Mouse (Mus musculus) urinary bladder, postnatal 36 days (tissue): ENCODE measurements around the gene Fam196b.

ENCODE experiments used
- DNase-seq, 2 experiments: peaks; one replicate each; pipeline ENCODE4 v3.0.0; 2022; ENCODE audit warnings: low spot score in 2 of 2, mixed read lengths in 1 of 2

Fam196b gene

GRCm38 (mm10) chr11:34314534-34315379, at the start of gene Fam196b:
Fam196b (plus strand) TSS chr11:34314822.
- no peak for DNase-seq

GRCm38 (mm10) chr11:34272016-34272415, 42.6 kb upstream of the Fam196b start:
- DNase-seq: no peak

DNA sequence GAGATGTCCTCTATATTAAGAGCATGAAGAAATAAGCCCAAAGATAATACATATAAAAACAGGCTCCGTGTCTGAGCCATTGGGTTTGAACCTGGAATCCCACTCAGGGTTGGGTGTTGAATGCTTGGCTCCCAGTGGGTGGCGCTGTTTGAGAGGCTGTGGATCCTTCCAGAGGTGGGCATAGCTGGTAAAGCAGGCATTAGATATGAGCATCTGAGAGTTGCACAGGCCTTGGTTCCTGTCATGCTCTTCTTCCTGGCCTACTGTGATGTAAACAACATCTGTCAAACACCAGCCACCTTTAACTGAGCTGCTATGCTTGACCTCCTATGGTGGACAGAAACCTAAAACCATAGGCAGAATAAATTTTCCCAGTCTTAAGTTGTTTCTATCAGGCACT, 38.7 kb upstream of the Fam196b start:
- no peak for DNase-seq

DNA sequence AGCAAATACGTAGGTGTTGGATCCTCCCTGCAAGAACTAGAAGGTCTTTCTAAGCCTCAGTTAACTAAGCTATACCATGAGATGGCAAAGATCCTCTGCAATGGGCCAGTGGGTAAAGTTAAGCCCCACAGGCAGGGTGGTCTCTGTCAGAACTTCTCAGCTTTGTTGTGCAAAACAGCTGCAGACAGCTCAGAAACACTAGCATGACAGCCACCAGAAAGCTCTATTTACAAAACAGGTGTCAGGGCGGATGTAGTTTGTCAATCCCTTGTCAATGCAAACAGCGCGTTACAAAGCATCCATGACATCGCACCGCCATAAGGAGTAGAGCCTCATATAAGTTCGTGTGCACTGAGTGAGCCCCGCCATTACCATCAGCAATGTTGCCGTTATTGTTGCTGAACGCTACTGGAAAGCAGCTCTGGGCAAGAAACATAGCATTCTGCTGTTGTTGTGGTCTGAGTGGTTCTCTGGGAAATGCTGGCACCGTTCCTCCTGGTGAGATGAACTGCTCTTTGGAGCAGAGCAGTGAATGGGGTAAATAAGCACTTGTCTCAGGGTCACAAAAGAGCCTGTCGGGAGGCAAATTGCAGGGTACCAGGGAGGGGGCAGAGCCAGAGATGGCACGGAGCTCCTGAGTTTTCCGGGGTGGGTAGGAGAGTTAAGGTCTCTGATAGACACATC, 38.1 kb upstream of the Fam196b start:
- no peak for DNase-seq

DNA sequence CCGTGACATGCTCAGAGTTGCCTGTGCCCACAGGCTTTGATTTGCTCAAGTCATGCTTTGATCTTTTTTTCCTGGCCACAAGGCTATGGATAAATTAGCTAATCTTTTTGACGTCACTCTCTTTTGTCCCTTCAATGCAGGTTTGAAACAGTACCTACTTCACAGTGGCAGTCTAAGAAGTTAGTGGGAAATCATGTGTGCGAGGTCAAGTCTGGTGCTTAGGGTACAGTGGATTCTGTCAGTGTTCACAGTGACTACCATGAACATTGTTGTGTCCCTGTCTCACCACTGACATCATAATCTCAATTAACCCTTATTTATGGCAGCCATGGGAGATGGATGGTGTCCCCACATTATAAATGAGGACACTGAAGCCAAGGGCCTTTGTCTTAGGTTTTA, 37.6 kb upstream of the Fam196b start:
- DNase-seq: no peak

DNA sequence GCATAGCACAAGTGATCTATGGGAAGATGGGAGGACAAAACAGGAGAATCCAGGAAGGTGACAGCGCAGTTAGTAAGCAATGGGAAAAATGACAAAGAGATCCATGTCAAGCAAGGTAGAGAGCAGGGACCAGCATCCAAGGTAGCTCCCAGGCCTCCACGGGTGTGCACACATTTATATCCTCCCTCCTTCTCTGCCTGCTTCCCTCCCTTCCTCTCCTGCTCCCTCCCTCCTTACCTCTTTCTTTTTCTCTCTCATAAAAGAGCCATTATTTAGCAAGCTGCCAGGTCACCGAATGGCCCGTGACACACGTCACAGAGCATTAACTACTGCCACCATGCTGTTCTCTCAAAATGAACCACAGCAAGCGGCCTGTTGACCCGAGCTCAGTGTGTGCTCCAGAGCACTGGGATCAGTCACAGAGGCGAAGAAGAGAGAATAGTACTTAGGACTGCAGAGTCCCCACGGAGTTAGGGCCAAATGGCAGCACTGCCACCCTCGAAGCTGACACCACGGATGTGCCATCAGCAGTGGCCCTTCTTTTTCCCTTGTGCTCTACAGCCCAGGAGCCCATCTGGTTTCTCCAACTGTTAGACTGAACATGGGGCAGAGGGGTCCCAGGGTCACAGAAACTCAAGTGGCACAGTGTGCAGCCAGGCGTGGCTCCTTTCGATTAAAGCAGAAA, 30.4 kb upstream of the Fam196b start:
- DNase-seq: no peak

DNA sequence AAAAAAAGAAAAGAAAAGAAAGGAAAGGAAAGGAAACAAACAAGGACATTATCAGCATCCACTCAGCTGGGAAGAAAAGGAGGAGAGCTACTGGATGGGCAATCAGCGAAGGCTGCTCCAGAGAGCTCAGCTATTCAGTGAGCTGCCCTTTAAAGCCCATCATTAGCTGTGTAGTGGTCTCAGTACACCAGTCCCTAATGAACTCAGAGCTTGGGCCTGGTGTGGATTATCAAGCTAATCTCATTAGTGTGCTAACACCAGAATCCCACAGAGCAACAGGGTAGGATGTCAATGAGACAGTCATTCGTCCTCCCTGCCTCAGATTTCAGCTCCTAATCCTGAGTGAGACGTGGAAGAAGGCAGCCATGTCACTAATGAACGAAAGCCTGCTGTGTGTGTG, 24.4 kb upstream of the Fam196b start:
- no peak for DNase-seq

GRCm38 (mm10) chr11:34290708-34291107, 23.9 kb upstream of the Fam196b start:
- no peak for DNase-seq

- DNase-seq: no peak
Observed at GRCm38 (mm10) chr11:34291304-34291703, 23.3 kb upstream of the Fam196b start.

GRCm38 (mm10) chr11:34297698-34298378, 16.8 kb upstream of the Fam196b start:
- DNase-seq: no peak

GRCm38 (mm10) chr11:34299550-34299949, 15.1 kb upstream of the Fam196b start:
- DNase-seq: no peak

GRCm38 (mm10) chr11:34300064-34300463, 14.6 kb upstream of the Fam196b start:
- no peak for DNase-seq

GRCm38 (mm10) chr11:34306231-34306630, 8.4 kb upstream of the Fam196b start:
- DNase-seq: no peak

- DNase-seq: no peak
Observed at GRCm38 (mm10) chr11:34308731-34309130, 5.9 kb upstream of the Fam196b start.

DNA sequence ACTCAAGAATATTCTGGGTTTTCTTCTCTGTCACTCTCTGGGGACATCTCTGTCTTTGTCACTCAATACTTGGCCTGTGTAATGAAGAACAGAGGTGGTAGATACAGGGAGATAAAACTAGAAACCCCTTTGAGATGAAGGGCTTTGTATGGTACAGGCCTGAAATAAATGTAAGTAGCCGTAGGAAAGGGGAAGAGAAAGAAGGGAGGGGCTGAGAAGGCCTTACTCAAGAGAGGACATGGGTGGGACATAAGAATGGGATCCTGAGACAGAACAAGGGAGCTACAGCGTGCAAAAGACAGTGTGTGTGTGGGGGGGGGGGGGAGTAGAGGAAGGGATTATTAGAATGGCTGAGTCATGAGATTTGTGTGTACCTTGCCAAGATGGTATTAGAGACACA, 5.3 kb upstream of the Fam196b start:
- no peak for DNase-seq

DNA sequence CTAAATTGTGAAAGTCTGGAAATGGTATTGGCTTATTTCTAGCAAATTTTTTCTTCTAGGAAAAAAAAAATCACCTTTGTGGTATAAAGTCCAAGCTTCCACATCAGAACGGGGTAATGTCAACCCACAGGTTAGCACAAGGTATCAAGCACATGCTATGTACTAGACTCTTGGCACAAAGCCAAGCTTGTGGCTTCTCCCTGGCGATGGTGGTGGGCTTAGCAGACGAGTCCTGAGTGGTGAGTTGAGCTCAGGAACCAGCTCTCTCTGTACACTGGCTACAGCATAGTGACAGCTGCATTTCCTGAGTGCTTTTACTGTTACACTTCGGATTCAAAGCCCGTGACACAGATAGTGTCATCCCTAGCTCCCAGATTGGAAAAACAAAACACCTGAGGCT, 2.9 kb upstream of the Fam196b start:
- no peak for DNase-seq

DNA sequence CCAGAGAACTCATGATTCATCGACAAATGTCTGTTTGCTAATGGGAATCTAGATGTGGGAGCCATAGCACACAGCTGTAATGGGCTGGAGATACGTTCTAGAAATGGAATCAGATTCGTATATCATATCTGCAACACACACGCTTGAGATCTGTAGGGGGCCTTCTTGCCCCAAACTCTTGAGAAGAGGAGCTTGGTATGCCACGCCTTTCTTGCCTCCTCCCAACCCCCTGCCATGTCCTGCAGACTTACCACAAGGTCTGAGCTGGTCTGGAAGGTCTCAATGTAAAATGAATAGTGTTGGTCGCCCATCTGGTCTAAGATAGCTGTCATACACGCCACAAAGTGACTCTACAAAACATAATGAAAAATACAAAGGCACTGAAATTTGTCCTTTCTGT, 2.4 kb upstream of the Fam196b start:
- DNase-seq: no peak

DNA sequence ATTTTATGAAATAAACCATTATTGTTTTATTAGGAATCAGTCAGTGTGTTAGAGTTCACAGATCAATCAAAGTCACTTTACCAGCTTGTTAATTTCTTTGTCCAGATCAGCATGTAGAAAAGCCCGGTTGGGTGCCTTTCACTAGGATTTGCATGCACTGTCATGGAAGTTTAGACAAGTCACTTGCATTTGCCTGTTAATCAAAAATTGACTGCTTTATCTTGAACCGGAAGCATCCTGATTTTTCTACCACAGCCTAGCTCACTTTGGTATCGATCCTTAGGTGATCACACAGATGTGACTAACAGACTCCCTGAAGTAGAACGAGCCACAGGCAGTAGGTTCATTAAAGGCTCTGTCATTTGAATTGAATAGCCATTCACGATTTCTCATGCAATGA, 761 bp downstream of the Fam196b start:
- no peak for DNase-seq

GRCm38 (mm10) chr11:34316176-34316575, 1.6 kb downstream of the Fam196b start:
- no peak for DNase-seq

DNA sequence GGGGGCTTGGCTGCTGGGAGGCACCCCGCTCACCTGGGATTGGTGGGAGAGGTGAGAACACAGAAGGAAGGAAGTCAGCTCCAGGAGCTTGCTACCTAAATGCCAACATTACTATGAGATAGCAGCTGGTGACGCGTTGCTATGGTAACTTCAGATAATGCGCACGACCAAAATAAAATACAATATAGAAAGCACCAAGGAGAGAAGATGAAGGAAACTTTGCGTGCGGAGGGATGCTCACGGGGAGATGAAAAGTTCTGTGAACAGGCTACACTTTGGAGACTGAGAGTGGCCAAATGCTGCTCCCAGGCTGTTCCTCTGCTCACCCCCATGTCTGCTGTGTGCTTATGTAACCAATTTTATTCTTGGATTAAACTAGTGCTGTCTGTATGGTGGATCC, 2.4 kb downstream of the Fam196b start:
- DNase-seq: no peak

GRCm38 (mm10) chr11:34319282-34319681, 4.7 kb downstream of the Fam196b start:
- no peak for DNase-seq

- no peak for DNase-seq
Observed at GRCm38 (mm10) chr11:34323664-34324063, 9.0 kb downstream of the Fam196b start.
